Mouse (Mus musculus): ENCODE results near the gene Slc24a2. TPM values are rescaled to one million over a fixed set of nuclear protein-coding genes. Genes with fewer than 3 reads are reported as not detected.
A peak's percentile ranks its signal among the peaks of the same experiment; 100 is the strongest.

The Slc24a2 gene
- total RNA-seq, 2 experiments from 2014 or later = 0.20 to 0.29 TPM

- DNase-seq = no peak
Measured at GRCm38 (mm10) chr4:87115726-87116125, 114.6 kb downstream of the Slc24a2 start.

- no peak for DNase-seq
Measured at GRCm38 (mm10) chr4:87109331-87110059, 120.8 kb downstream of the Slc24a2 start.

- DNase-seq = no peak
Measured at GRCm38 (mm10) chr4:87100936-87101335, 129.3 kb downstream of the Slc24a2 start.

GRCm38 (mm10) chr4:87096186-87096585 is 134.1 kb downstream of the Slc24a2 start:
- peak; percentile 64 for DNase-seq

GRCm38 (mm10) chr4:87093612-87094011 is 136.7 kb downstream of the Slc24a2 start:
- no peak for DNase-seq

GRCm38 (mm10) chr4:87090841-87091240 is 139.4 kb downstream of the Slc24a2 start:
- DNase-seq = no peak

- no peak for DNase-seq
Measured at GRCm38 (mm10) chr4:87088713-87089112, 141.6 kb downstream of the Slc24a2 start.

- no peak for DNase-seq
Measured at GRCm38 (mm10) chr4:87087597-87087996, 142.7 kb downstream of the Slc24a2 start.

- peak; percentile 37 for DNase-seq
Measured at GRCm38 (mm10) chr4:87086933-87087577, 143.2 kb downstream of the Slc24a2 start.

GRCm38 (mm10) chr4:87081321-87081720 is 149.0 kb downstream of the Slc24a2 start:
- no peak for DNase-seq

- no peak for DNase-seq
Measured at GRCm38 (mm10) chr4:87079305-87079704, 151.0 kb downstream of the Slc24a2 start.

- no peak for DNase-seq
Measured at GRCm38 (mm10) chr4:87078726-87079125, 151.6 kb downstream of the Slc24a2 start.

- no peak for DNase-seq
Measured at GRCm38 (mm10) chr4:87075761-87076160, 154.5 kb downstream of the Slc24a2 start.

- DNase-seq = no peak
Measured at GRCm38 (mm10) chr4:87068121-87068520, 162.2 kb downstream of the Slc24a2 start.

- DNase-seq = no peak
Measured at GRCm38 (mm10) chr4:87065227-87065626, 165.1 kb downstream of the Slc24a2 start.

- no peak for DNase-seq
Measured at GRCm38 (mm10) chr4:87064561-87064960, 165.7 kb downstream of the Slc24a2 start.

- no peak for DNase-seq
Measured at GRCm38 (mm10) chr4:87062771-87063253, 167.5 kb downstream of the Slc24a2 start.

- no peak for DNase-seq
Measured at GRCm38 (mm10) chr4:87061696-87062095, 168.6 kb downstream of the Slc24a2 start.

GRCm38 (mm10) chr4:87057572-87057971 is 172.7 kb downstream of the Slc24a2 start:
- no peak for DNase-seq

- no peak for DNase-seq
Measured at GRCm38 (mm10) chr4:87055768-87056167, 174.5 kb downstream of the Slc24a2 start.

GRCm38 (mm10) chr4:87052881-87053280 is 177.4 kb downstream of the Slc24a2 start:
- DNase-seq = no peak

- DNase-seq = no peak
Measured at GRCm38 (mm10) chr4:87049061-87049460, 181.2 kb downstream of the Slc24a2 start.

- no peak for DNase-seq
Measured at GRCm38 (mm10) chr4:87047131-87047530, 183.1 kb downstream of the Slc24a2 start.

- no peak for DNase-seq
Measured at GRCm38 (mm10) chr4:87043296-87043695, 187.0 kb downstream of the Slc24a2 start.

Measured in gastrocnemius, postnatal 25 days (tissue).